Mouse (Mus musculus) heart, adult 2 months (tissue): ENCODE data around the gene Wdr5b.

Source experiments
- EP300 ChIP-seq: fragments of 200-500 bp; IDR thresholded peaks from 2 replicates; pipeline ENCODE4 v1.6.1; 2011; ENCODE audit warnings: low read depth, low read length, control low read depth; ENCODE audit not compliant: insufficient read depth
- POLR2A ChIP-seq: fragments of 200-500 bp; IDR thresholded peaks from 2 replicates; pipeline ENCODE4 v1.6.1; 2011; ENCODE audit warnings: mild to moderate bottlenecking, low read depth, low read length, control low read depth; ENCODE audit not compliant: insufficient read depth

DNA sequence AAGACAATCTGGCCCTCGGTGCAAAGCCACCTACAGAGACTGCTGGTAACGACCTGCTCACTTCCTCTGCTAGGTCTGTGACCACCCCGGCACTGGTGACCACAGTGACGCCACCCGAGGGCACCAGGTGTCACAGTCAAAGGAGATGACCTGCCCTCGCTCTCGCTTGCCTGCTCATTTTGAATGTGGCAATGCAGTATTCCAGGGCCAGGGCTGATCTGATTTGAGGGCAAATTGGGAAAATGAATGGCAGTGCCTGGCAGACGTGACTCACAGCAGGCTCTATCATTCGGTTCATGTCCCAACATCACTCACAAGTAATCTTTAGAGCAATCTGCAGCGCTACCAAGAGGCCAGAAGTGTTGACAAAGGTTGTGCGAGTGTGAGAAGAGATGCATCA is 15.4 kb downstream of the Wdr5b start:
- TF ChIP-seq POLR2A (no peak), EP300 (no peak)
